Mouse (Mus musculus) lung, embryonic 14.5 days (tissue): ENCODE data around the gene Prss21. TPM values are rescaled to one million over a fixed set of nuclear protein-coding genes. Genes with fewer than 3 reads are reported as not detected.
A peak's percentile ranks its signal among the peaks of the same experiment; 100 is the strongest.

ENCODE experiments used
- ATAC-seq: fragments of 200-750 bp; cut with Nextera tagmentation; 2 replicates; pipeline ENCODE4 v1.8.0; 2017; ENCODE audit warnings: mild to moderate bottlenecking, moderate TSS enrichment, moderate library complexity; ENCODE audit not compliant: insufficient read depth
- DNase-seq: peaks from one replicate; pipeline ENCODE4 v3.0.0-alpha.2; 2015
- H3K27ac ChIP-seq: fragments of 300-500 bp; sonication (generic); 2 replicates; pipeline ENCODE4 v1.5.1; 2014; ENCODE audit warnings: low read depth, mild to moderate bottlenecking, moderate library complexity
- H3K27me3 ChIP-seq: fragments of 300-500 bp; sonication (generic); 2 replicates; pipeline ENCODE4 v1.6.1; 2014; ENCODE audit warnings: low read length, control low read depth; ENCODE audit not compliant: insufficient read depth
- H3K36me3 ChIP-seq: fragments of 300-500 bp; sonication (generic); 2 replicates; pipeline ENCODE4 v1.6.1; 2014; ENCODE audit warnings: control low read depth; ENCODE audit not compliant: insufficient read depth
- H3K4me1 ChIP-seq: fragments of 300-500 bp; sonication (generic); 2 replicates; pipeline ENCODE4 v1.6.1; 2014; ENCODE audit warnings: antibody characterized with exemption, control low read depth; ENCODE audit not compliant: insufficient read depth
- H3K4me2 ChIP-seq: fragments of 300-500 bp; sonication (generic); 2 replicates; pipeline ENCODE4 v1.6.1; 2014; ENCODE audit warnings: mild to moderate bottlenecking
- H3K4me3 ChIP-seq: fragments of 300-500 bp; sonication (generic); 2 replicates; pipeline ENCODE4 v1.5.1; 2014; ENCODE audit warnings: low read depth, low read length
- H3K9ac ChIP-seq: fragments of 300-500 bp; sonication (generic); 2 replicates; pipeline ENCODE4 v1.6.1; 2014
- H3K9me3 ChIP-seq: fragments of 300-500 bp; sonication (generic); 2 replicates; pipeline ENCODE4 v1.6.1; 2016; ENCODE audit warnings: low read depth, low read length, control low read depth
- CTCF ChIP-seq: IDR thresholded peaks from 2 replicates; pipeline ENCODE4 v1.5.1; 2016; ENCODE audit warnings: antibody characterized with exemption, low read depth
- WGBS: fragments of 180-500 bp; shearing (Covaris S2); extraction: QIAGEN DNeasy Blood & Tissue Kit; methylation state at CpG from one replicate; pipeline ENCODE4 v1.1.7; 2014; 5-methylcytosine and 5-hydroxymethylcytosine counted together
- polyA plus RNA-seq: library from polyadenylated mRNA; unstranded; fragments of >200 nt; fragmentation: Nextera tagmentation; extraction: Ambion mirVana; gene quantifications from 2 replicates; pipeline ENCODE4 v1.2.1, GENCODE M21; 2014

Gene Prss21
- polyA plus RNA-seq, 1 experiment from 2014 or later: not detected

DNA sequence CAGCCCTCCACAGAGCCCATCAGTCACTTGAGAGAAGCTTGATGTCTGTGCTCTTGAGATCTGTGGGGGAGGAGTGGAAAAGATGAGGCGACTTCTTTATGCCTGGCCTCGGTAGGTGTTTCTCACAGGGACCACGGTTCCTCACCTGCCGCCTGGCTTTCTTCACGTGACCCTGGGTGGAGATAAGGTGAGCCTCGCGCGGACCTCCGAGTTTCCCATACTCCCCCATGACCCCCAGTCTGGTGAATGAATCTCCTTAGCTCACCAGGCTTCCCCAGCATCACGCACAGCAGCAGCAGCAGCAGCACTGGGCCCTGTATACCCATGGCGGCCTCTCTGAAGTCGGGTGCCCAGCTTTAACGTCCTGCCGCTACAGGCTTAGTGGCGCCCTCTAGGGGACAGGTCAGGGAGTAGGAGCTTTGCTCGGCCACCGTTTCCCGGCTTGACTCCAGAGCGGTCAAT is 24.0 kb upstream of the Prss21 start, which contains the start of the genes Prss32 and Prss41:
Prss32 (plus strand) TSS at position 44 of the 462 bp plus-strand sequence.
Prss41 (minus strand) TSS at position 361 of the 462 bp plus-strand sequence.
- 15% methylated on average over 19 of the region's 19 CpGs for WGBS
- ATAC-seq: peak; percentile 58

DNA sequence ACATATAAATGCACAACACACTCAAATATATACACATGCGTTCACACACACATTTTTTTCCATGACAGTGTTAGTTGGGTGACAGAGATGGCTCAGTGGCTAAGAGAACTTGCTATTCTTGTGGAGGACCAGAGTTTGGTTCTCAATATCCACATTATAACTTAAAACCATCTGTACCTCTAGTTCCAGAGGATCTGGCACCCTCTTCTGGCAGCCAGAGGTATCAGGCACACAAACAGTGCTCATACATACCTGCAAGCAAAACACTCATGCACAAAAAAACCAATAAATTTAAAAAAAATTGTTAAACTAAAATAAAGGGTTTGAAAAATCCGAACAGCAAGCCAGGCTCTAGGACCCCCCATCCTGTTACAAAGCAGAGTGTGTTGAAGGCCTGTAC is 17.8 kb upstream of the Prss21 start:
- H3K9me3 ChIP-seq: no peaks in the 10 kb centered on the region
- TF ChIP-seq CTCF: peak; percentile 28
- H3K9ac ChIP-seq: no peak overlapping the region
- H3K36me3 ChIP-seq: no peaks in the 10 kb centered on the region
- no peak for DNase-seq
- no peak overlapping the region for H3K27ac ChIP-seq
- H3K4me2 ChIP-seq: no peak overlapping the region
- no peaks in the 10 kb centered on the region for H3K27me3 ChIP-seq
- H3K4me1 ChIP-seq: no peaks in the 10 kb centered on the region
- no peak for ATAC-seq
- no peak overlapping the region for H3K4me3 ChIP-seq
- WGBS: 61% methylated on average over 2 of the region's 2 CpGs

More for the DNA sequence above, 24.0 kb upstream of the Prss21 start, which contains the start of the genes Prss32 and Prss41:
- Histone ChIP-seq H3K4me3 (no peak within 1 kb of the TSS), H3K27ac (no peak within 1 kb of the TSS), H3K27me3 (0 out of 2 replicates have a peak, but pooled peaks cover 3% of the 10 kb centered on the region), H3K36me3 (no peaks in the 10 kb centered on the region), H3K4me1 (no peaks in the 10 kb centered on the region), H3K9ac (no peak within 1 kb of the TSS), H3K4me2 (peak within 1 kb of the TSS; percentile 48), H3K9me3 (no peaks in the 10 kb centered on the region)
- TF ChIP-seq CTCF: peak; percentile 64
- peak; percentile 53 for DNase-seq

- Histone ChIP-seq H3K4me1 (no peaks in the 10 kb centered on the region), H3K9ac (no peak overlapping the region), H3K9me3 (no peaks in the 10 kb centered on the region), H3K4me2 (no peak overlapping the region), H3K36me3 (no peaks in the 10 kb centered on the region), H3K27me3 (no peaks in the 10 kb centered on the region), H3K27ac (no peak overlapping the region), H3K4me3 (no peak overlapping the region)
- peak; percentile 85 for TF ChIP-seq CTCF
- peak; percentile 88 for DNase-seq
- ATAC-seq: 0 out of 2 replicates have a peak, but pooled peaks have one; percentile 55
- WGBS: 50% methylated on average over 18 of the region's 19 CpGs
Observed at GRCm38 (mm10) chr17:23850853-23851749, 16.8 kb upstream of the Prss21 start.

DNA sequence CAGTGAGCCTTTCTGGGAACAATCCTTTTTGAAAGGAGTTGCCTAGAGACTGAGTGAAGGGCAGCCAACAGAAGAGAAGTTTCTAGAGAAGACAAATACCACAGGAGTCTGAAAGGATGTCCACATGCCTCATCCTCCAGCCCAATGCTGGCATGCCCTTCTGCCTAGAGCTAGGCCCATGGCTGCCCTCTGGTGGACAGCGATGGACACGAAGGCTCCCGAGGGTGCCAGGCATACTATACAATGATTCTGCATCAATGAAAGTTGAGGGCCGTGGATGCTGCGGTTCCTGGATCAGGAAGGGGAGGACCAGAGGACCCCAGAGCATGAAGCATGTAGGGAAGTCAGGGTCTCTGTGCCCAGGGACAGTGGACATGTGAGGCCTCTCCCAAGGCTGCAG is 14.6 kb upstream of the Prss21 start:
- H3K27ac ChIP-seq: no peak overlapping the region
- TF ChIP-seq CTCF: peak; percentile 79
- no peaks in the 10 kb centered on the region for H3K4me1 ChIP-seq
- H3K4me3 ChIP-seq: no peak overlapping the region
- ATAC-seq (0 out of 2 replicates have a peak, but pooled peaks have one; percentile 43), DNase-seq (peak; percentile 73)
- 33% methylated on average over 5 of the region's 5 CpGs for WGBS
- H3K27me3 ChIP-seq: no peaks in the 10 kb centered on the region
- no peak overlapping the region for H3K9ac ChIP-seq
- H3K36me3 ChIP-seq: no peaks in the 10 kb centered on the region
- H3K4me2 ChIP-seq: no peak overlapping the region
- no peaks in the 10 kb centered on the region for H3K9me3 ChIP-seq

- H3K4me3 ChIP-seq: no peak overlapping the region
- WGBS: 77% methylated on average over 10 of the region's 10 CpGs
- no peak overlapping the region for H3K4me2 ChIP-seq
- ATAC-seq (no peak), DNase-seq (no peak)
- H3K27me3 ChIP-seq: no peaks in the 10 kb centered on the region
- no peak overlapping the region for H3K27ac ChIP-seq
- H3K9ac ChIP-seq: no peak overlapping the region
- TF ChIP-seq CTCF: no peak
- H3K36me3 ChIP-seq: no peaks in the 10 kb centered on the region
- no peaks in the 10 kb centered on the region for H3K4me1 ChIP-seq
- H3K9me3 ChIP-seq: no peaks in the 10 kb centered on the region
Observed at GRCm38 (mm10) chr17:23854229-23854765, 13.6 kb upstream of the Prss21 start.

DNA sequence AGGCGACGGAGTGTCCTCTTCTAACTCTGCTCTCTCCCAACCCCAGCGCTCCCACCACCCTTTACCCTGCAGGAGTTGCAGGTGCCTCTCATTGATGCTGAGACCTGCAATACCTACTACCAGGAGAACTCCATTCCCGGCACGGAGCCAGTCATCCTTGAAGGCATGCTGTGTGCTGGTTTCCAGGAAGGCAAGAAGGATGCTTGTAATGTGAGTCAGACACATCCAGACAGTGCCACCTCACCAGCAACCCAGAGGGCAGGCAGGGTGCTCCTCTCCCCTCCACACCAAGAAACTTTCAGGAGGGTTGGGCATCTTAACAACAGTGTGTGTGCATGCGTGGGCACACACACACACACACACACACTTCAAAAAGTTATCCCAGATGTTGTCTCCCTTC is 10.7 kb upstream of the Prss21 start:
- Histone ChIP-seq H3K27ac (no peak overlapping the region), H3K4me3 (no peak overlapping the region), H3K27me3 (no peaks in the 10 kb centered on the region), H3K9ac (no peak overlapping the region), H3K4me2 (no peak overlapping the region), H3K36me3 (no peaks in the 10 kb centered on the region), H3K9me3 (no peaks in the 10 kb centered on the region), H3K4me1 (no peaks in the 10 kb centered on the region)
- TF ChIP-seq CTCF: no peak
- WGBS: 81% methylated on average over 6 of the region's 6 CpGs
- ATAC-seq (no peak), DNase-seq (no peak)

DNA sequence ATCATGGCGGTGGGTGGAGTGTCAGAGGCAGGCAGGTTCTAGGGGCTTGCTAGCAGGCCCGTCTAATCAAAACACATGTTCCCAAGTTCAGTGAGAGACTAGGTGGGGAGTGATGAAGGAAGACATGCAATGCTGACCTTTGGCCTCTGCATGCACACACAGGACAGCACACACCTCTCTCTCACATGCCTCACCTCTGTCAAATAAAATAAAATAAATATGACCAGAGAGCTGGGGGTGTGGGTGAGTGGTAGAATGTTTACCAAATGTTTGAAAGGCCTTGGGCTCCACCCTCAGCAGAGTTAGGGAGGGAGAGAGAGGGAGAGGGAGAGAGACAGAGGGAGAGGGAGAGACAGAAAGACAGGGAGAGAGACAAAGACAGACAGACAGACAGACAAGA is 9.9 kb upstream of the Prss21 start:
- H3K4me1 ChIP-seq: no peaks in the 10 kb centered on the region
- no peak overlapping the region for H3K27ac ChIP-seq
- H3K36me3 ChIP-seq: no peaks in the 10 kb centered on the region
- no peak overlapping the region for H3K9ac ChIP-seq
- ATAC-seq (no peak), DNase-seq (no peak)
- TF ChIP-seq CTCF: no peak
- no peak overlapping the region for H3K4me2 ChIP-seq
- no peak overlapping the region for H3K4me3 ChIP-seq
- WGBS: 31% methylated on average over 2 of the region's 2 CpGs
- H3K27me3 ChIP-seq: no peaks in the 10 kb centered on the region
- H3K9me3 ChIP-seq: no peaks in the 10 kb centered on the region
